Mouse (Mus musculus) liver, adult 2 months (tissue): ENCODE results near the gene Litaf.
A peak's percentile ranks its signal among the peaks of the same experiment; 100 is the strongest.

Experiments used
- CTCF ChIP-seq: fragments of 200-500 bp; IDR thresholded peaks from 2 replicates; pipeline ENCODE4 v1.5.1; 2011; ENCODE audit warnings: low read depth, low read length, control low read depth
- POLR2A ChIP-seq: fragments of 200-500 bp; IDR thresholded peaks from 2 replicates; pipeline ENCODE4 v1.6.1; 2011; ENCODE audit warnings: low read length, control low read depth; ENCODE audit not compliant: insufficient read depth; ENCODE audit errors: extremely low read depth

DNA sequence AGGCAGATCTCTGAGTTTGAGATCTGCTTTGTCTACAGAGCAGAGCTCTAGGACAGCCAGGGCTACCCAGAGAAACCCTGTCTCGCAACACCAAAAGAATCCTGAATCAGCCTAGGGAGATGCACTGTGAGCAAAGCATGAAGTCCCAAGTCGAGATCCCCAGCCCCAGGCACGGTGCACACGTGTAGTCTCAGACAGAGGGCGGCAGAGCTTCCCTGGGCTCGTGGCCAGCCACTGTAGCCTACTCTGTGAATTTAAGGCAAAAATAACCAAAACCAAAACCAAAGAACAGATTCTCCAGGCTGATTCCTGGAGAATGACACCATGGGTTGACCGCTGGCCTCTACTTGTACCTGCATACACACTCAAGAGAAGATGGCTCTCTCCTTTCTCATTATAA, 121.4 kb downstream of the Litaf start:
- TF ChIP-seq CTCF (0 out of 2 replicates have a peak, but pooled peaks have one; percentile 14), POLR2A (no peak)
